Mouse (Mus musculus): Measurements from ENCODE around the gene Sparcl1.

DNA sequence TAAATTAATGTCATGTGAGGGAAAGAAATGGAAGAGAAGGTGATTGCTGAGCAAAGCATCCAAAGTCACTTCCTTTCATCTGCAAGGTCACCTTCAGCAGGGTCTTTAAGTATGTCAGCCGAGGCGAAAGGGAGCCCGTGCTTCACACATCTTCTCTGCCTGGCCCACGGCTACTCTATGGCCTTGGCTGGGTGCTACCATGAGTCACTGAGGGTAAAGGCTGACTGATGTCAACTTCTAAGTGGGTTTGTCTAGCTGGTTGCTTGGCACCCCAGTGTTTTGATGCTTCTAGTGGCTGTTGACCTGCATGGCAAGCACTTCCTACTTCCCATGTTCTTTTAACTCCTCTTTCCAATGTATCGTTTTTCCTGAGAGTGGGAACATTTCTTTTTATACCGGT, 36.7 kb upstream of the Sparcl1 start:
- no peak for TF ChIP-seq CTCF (IDR thresholded peaks at IDR 0.05; ENCODE audit: borderline replicate concordance, insufficient read depth, low read depth, low read length)
- TF ChIP-seq POLR2A (IDR thresholded peaks at IDR 0.05; ENCODE audit: borderline replicate concordance, insufficient read depth, low read length), result no peak

Measured in cerebellum, adult 2 months (tissue).